Mouse (Mus musculus) lung, embryonic 16.5 days (tissue): ENCODE measurements around the gene Tgm2. TPM values are rescaled to one million over a fixed set of nuclear protein-coding genes. Genes with fewer than 3 reads are reported as not detected.

Experiments used
- ATAC-seq: fragments of 200-750 bp; cut with Nextera tagmentation; 2 replicates; pipeline ENCODE4 v1.8.0; 2017; ENCODE audit warnings: low read depth, mild to moderate bottlenecking, moderate library complexity
- H3K27ac ChIP-seq: fragments of 300-500 bp; sonication (generic); 2 replicates; pipeline ENCODE4 v1.5.1; 2014; ENCODE audit warnings: mild to moderate bottlenecking, control low read depth, low read length
- H3K27me3 ChIP-seq: fragments of 300-500 bp; sonication (generic); 2 replicates; pipeline ENCODE4 v1.6.1; 2014; ENCODE audit warnings: low read depth, low read length, mixed read lengths; ENCODE audit not compliant: control insufficient read depth, insufficient read depth
- H3K36me3 ChIP-seq: fragments of 300-500 bp; sonication (generic); 2 replicates; pipeline ENCODE4 v1.6.1; 2014; ENCODE audit warnings: low read length; ENCODE audit not compliant: control insufficient read depth, insufficient read depth
- H3K4me1 ChIP-seq: fragments of 300-500 bp; sonication (generic); replicated peaks from 2 replicates; pipeline ENCODE4 v1.6.1; 2014; ENCODE audit warnings: low read length, mixed read lengths; ENCODE audit not compliant: control insufficient read depth, insufficient read depth
- H3K4me2 ChIP-seq: fragments of 300-500 bp; sonication (generic); 2 replicates; pipeline ENCODE4 v1.6.1; 2014; ENCODE audit warnings: low read depth, low read length, control low read depth
- H3K4me3 ChIP-seq: fragments of 300-500 bp; sonication (generic); 2 replicates; pipeline ENCODE4 v1.5.1; 2014; ENCODE audit warnings: mild to moderate bottlenecking, low read length, control low read depth
- H3K9ac ChIP-seq: fragments of 300-500 bp; sonication (generic); 2 replicates; pipeline ENCODE4 v1.6.1; 2014; ENCODE audit warnings: low read length, control low read depth
- H3K9me3 ChIP-seq: fragments of 300-500 bp; sonication (generic); 2 replicates; pipeline ENCODE4 v1.6.1; 2016; ENCODE audit warnings: low read length; ENCODE audit not compliant: control insufficient read depth
- WGBS: fragments of 180-500 bp; shearing (Covaris S2); extraction: QIAGEN DNeasy Blood & Tissue Kit; methylation state at CpG from one replicate; pipeline ENCODE4 v1.1.7; 2014; 5-methylcytosine and 5-hydroxymethylcytosine counted together
- polyA plus RNA-seq: library from polyadenylated mRNA; unstranded; fragments of >200 nt; fragmentation: Nextera tagmentation; extraction: Ambion mirVana; gene quantifications from 2 replicates; pipeline ENCODE4 v1.2.1, GENCODE M21; 2015

Gene Tgm2
- polyA plus RNA-seq, 1 experiment from 2014 or later = 75.8 TPM

DNA sequence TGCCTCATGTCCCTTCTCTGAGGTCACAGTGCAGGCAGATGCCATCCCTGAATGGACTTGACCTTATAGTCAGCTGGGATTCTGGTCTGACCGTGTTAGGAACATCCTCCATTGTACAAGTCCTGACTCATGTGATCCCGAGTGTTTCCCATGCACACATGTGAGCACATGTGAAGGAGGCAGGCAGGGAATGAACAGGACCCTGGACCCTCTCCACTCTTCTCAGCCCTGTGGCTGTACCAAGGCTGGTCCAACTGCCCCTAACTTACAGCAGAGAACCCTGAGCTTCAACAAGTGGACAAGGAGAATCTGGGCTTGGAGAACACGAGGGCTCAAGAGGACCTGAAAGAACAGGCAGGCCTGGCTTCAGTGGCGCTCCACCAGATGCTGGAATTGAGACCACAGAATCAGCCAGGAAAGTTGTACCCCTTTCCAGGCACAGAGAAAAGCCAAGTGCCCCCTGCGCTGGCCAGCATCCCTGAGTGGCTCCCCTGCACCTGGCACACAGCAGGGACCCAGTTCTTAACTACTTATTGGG lies 639 bp downstream of the Tgm2 start:
- ATAC-seq = peak; percentile 9
- peak overlapping the region; percentile 85 for H3K9ac ChIP-seq
- H3K36me3 ChIP-seq = no peaks in the 10 kb centered on the region
- peak overlapping the region; percentile 28; the same call in 1 of the 2 replicates for H3K27ac ChIP-seq
- H3K9me3 ChIP-seq = no peaks in the 10 kb centered on the region
- no peaks in the 10 kb centered on the region for H3K27me3 ChIP-seq
- H3K4me2 ChIP-seq = peak overlapping the region; percentile 83
- 55% methylated on average over 5 of the region's 5 CpGs for WGBS
- H3K4me3 ChIP-seq = peak overlapping the region; percentile 67
- H3K4me1 ChIP-seq = peaks cover 51% of the 10 kb centered on the region

DNA sequence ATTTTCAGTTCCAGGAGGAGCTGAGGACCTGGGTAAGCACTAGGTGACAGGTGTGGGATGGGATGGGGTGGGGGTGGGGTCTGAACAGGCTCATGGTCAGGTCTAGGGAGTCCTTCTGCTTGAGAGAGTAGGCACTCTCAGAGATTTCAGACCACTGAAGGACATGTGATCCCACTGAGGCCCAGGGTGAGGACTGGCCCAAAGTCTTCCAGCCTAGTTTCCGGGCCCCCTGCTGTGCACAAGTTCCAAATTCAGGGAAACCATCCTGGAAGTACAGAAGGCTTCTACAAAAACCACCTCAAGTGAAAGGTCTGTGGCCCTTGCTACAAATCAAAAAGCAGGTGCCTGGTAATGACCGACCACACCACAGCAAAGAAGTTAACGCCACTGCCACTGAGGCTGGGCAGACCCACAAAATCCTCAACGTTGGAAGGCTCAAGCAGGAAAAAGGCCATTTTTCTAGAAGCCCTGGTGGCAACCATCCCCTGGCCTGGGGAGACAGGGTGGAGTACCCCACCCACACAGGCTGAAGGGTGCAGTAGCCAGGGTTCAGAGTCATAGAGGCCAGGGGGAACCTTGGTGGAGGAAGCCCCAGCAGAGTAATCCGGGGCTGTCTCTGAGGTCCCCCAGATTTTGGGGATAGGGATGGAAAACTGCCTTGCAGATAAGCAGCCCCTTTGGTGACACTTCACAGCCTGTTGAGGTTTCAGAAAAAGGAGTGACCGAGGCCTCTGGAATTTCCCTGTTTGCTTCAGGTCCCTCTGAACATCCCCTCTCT lies 1.3 kb downstream of the Tgm2 start:
- peaks cover 58% of the 10 kb centered on the region for H3K4me1 ChIP-seq
- peak overlapping the region; percentile 83 for H3K4me2 ChIP-seq
- no peaks in the 10 kb centered on the region for H3K36me3 ChIP-seq
- WGBS = 61% methylated on average over 6 of the region's 6 CpGs
- no peaks in the 10 kb centered on the region for H3K27me3 ChIP-seq
- peak overlapping the region; percentile 85 for H3K9ac ChIP-seq
- no peaks in the 10 kb centered on the region for H3K9me3 ChIP-seq
- H3K4me3 ChIP-seq = peak overlapping the region; percentile 67
- ATAC-seq = no peak
- H3K27ac ChIP-seq = peak overlapping the region; percentile 52; the same call in 1 of the 2 replicates

DNA sequence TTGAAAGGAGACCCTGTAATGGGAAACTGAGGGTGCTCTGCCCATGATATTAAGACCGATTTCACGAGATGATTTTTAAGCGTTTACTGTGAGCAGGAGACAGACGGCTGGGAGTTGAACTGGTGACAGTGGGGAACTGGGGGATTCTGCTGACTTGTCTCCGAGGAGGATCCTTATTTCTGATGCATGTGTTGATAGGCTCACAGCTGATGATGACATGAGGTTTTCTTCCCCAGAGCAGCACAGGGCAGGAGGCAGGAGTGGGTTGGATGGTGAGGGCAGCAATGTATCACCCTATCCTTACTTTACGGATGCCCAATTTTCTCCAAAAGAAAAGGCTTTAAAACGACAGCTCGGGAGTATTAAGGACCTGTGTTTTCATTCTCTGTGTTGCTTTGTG lies 2.0 kb downstream of the Tgm2 start:
- Histone ChIP-seq H3K4me2 (peak overlapping the region; percentile 83), H3K9ac (no peak overlapping the region), H3K36me3 (no peaks in the 10 kb centered on the region), H3K4me3 (no peak overlapping the region), H3K27me3 (no peaks in the 10 kb centered on the region), H3K9me3 (no peaks in the 10 kb centered on the region), H3K4me1 (peaks cover 65% of the 10 kb centered on the region), H3K27ac (0 out of 2 replicates have a peak overlapping the region, but pooled peaks have one; percentile 18)
- 45% methylated on average over 8 of the region's 8 CpGs for WGBS
- no peak for ATAC-seq

DNA sequence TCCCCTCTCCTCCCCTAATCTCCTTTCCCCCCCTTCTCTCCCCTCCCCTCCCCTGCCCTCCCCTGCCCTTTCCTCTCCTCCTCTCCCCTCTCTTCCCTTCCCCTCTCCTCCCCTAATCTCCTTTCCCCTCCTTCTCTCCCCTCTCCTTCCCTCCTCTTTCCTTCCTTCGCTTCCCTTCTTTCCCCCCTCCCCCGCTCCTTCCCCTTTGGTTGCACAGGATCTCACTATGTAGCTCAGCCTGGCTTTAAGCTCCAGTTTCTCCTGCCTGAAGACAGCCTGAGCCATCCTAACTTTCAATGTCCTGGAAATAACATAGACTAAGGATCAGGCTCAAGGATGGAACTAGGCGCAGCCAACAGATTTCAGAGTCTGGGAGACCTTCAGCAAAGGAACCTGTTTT lies 2.4 kb downstream of the Tgm2 start:
- whole genome bisulfite sequencing = 54% methylated on average over 3 of the region's 3 CpGs
- no peak overlapping the region for H3K9ac ChIP-seq
- no peak overlapping the region for H3K4me3 ChIP-seq
- 0 out of 2 replicates have a peak, but pooled peaks cover 2% of the 10 kb centered on the region for H3K36me3 ChIP-seq
- H3K9me3 ChIP-seq = no peaks in the 10 kb centered on the region
- H3K27ac ChIP-seq = 0 out of 2 replicates have a peak overlapping the region, but pooled peaks have one; percentile 18
- no peak for ATAC-seq
- no peaks in the 10 kb centered on the region for H3K27me3 ChIP-seq
- H3K4me2 ChIP-seq = 0 out of 2 replicates have a peak overlapping the region, but pooled peaks have one; percentile 4
- peaks cover 68% of the 10 kb centered on the region for H3K4me1 ChIP-seq

DNA sequence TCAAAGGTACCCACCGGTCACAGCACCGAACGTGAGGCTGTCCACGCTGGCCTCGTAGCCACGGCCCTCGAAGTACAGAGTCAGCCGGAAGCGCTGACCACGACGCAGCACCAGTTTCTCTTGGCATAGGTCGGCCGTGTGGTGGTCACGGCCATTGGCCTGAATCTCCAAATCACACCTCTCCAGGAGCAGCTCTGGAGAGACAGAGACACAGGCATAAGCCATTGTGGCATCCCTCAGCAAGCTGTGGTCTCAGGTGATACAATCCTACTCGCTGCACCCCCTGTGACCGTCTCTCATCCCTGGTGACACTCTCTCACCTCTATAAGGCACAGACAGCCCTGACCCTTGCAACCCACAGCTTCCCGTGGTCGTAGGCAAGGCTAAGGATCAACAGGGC lies 3.3 kb downstream of the Tgm2 start:
- H3K36me3 ChIP-seq = 0 out of 2 replicates have a peak, but pooled peaks cover 5% of the 10 kb centered on the region
- no peak for ATAC-seq
- no peak overlapping the region for H3K4me3 ChIP-seq
- no peaks in the 10 kb centered on the region for H3K27me3 ChIP-seq
- peak overlapping the region; percentile 39 for H3K4me2 ChIP-seq
- WGBS = 83% methylated on average over 18 of the region's 18 CpGs
- no peaks in the 10 kb centered on the region for H3K9me3 ChIP-seq
- H3K4me1 ChIP-seq = peaks cover 68% of the 10 kb centered on the region
- H3K9ac ChIP-seq = peak overlapping the region; percentile 54; the same call in 1 of the 2 replicates
- H3K27ac ChIP-seq = 0 out of 2 replicates have a peak overlapping the region, but pooled peaks have one; percentile 12

DNA sequence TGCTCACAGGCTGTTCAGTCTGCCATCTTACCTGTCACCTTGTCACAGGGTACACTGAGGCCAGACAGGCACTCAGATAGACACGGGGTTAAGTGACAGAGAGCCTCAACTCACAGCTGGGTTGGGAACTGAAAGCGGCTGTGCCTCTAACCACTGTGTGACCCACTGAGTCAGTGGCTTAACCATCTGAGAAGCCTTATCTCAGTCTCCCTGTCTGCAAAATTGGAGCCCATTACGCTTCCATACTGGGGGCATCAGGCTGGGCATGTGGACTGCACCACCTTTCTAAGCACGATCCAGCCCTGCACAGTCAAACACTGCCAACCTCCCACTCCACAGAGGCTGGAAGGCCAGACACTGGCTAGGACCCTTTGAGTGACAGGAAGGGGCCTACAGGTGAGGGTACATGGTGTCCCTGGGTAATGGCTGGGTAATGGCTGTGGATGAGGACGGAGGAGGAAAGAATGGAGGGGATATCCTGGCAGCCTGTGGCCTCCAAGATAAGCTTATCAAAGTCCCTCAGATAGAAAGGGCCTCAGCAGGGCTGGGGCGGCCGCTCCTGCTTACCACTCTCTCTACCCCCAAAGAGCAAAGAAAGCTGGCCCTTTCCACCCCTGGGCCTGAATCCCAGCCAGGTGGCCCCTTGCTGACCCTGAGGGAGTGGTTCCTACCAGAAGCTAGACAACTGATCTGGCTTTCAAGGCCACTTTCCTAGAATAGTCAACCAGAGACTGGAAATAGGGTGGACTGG lies 4.4 kb downstream of the Tgm2 start:
- 62% methylated on average over 7 of the region's 7 CpGs for WGBS
- no peak for ATAC-seq
- H3K9me3 ChIP-seq = no peaks in the 10 kb centered on the region
- H3K4me2 ChIP-seq = no peak overlapping the region
- no peaks in the 10 kb centered on the region for H3K27me3 ChIP-seq
- H3K36me3 ChIP-seq = 0 out of 2 replicates have a peak, but pooled peaks cover 5% of the 10 kb centered on the region
- 0 out of 2 replicates have a peak overlapping the region, but pooled peaks have one; percentile 30 for H3K9ac ChIP-seq
- H3K27ac ChIP-seq = peak overlapping the region; percentile 59
- H3K4me1 ChIP-seq = peaks cover 70% of the 10 kb centered on the region
- H3K4me3 ChIP-seq = no peak overlapping the region

DNA sequence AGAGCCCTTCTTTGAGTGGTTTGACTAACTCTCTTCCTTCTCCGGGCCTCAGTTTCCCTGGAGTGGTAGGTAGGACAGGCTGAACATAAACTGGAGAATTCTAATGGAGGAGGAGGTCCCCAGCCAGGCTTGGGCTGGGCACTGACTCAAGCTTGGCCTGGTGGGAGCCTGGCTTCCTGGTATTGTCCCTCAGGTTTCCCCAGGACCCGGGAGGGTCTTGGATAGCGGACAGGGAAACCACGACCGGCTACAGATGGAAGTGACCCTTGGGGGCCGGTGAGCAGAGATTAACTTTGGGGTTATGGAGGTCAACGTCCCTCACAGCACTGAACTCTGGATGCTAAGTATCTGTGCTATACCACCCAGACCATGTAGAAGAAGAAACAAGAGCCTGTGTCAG lies 5.0 kb downstream of the Tgm2 start:
- H3K27ac ChIP-seq = peak overlapping the region; percentile 59; the same call in 1 of the 2 replicates
- H3K9ac ChIP-seq = no peak overlapping the region
- no peak overlapping the region for H3K4me2 ChIP-seq

DNA sequence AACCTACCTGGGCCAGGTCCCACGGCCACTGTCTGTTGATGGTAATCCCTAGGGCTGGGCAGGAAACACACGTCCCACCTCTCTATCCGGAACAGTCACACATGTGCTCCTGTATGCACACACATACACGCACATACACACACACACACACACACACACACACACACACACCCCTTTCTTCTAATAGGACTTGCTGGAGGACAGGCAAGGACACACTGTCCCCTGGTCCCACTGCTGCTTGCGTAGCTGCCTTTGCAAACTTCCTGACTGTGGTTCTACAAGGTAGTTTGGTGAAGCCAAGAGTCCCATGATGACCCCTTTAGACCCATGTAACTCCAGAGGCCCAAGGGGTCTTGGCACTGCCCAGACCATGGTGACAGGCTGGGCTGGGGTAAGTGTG lies 5.6 kb downstream of the Tgm2 start:
- H3K4me3 ChIP-seq = no peak overlapping the region
- 84% methylated on average over 5 of the region's 5 CpGs for WGBS
- H3K27me3 ChIP-seq = no peaks in the 10 kb centered on the region
- peak overlapping the region; percentile 82 for H3K27ac ChIP-seq
- peaks cover 67% of the 10 kb centered on the region for H3K4me1 ChIP-seq
- 0 out of 2 replicates have a peak, but pooled peaks cover 5% of the 10 kb centered on the region for H3K36me3 ChIP-seq
- no peak for ATAC-seq
- no peaks in the 10 kb centered on the region for H3K9me3 ChIP-seq
- 0 out of 2 replicates have a peak overlapping the region, but pooled peaks have one; percentile 4 for H3K9ac ChIP-seq
- no peak overlapping the region for H3K4me2 ChIP-seq

More for the DNA sequence above, 5.0 kb downstream of the Tgm2 start:
- no peak for ATAC-seq
- WGBS = 75% methylated on average over 7 of the region's 7 CpGs
- peaks cover 68% of the 10 kb centered on the region for H3K4me1 ChIP-seq
- H3K9me3 ChIP-seq = no peaks in the 10 kb centered on the region
- 0 out of 2 replicates have a peak, but pooled peaks cover 5% of the 10 kb centered on the region for H3K36me3 ChIP-seq
- H3K27me3 ChIP-seq = no peaks in the 10 kb centered on the region
- H3K4me3 ChIP-seq = no peak overlapping the region
